Mouse (Mus musculus): Measurements from ENCODE around the gene Krtcap2. TPM values are rescaled to one million over a fixed set of nuclear protein-coding genes. Genes with fewer than 3 reads are reported as not detected.

The Krtcap2 gene
- polyA plus RNA-seq, 1 experiment from 2014 or later = 309 TPM

- H3K4me3 ChIP-seq (replicated peaks) = peak overlapping the region; percentile 21
- H3K4me2 ChIP-seq = peak overlapping the region; percentile 54
- 0 out of 2 replicates have a peak overlapping the region, but pooled peaks have one; percentile 4 for H3K9ac ChIP-seq
- H3K9me3 ChIP-seq (replicated peaks) = no peaks in the 10 kb centered on the region
- peaks cover 37% of the 10 kb centered on the region for H3K4me1 ChIP-seq
- WGBS = 1% methylated on average over 17 of the region's 17 CpGs
- H3K36me3 ChIP-seq = peaks cover 23% of the 10 kb centered on the region
- ATAC-seq (replicated peaks; ENCODE audit: low FRiP score) = peak; percentile 60
- 0 out of 2 replicates have a peak, but pooled peaks cover 4% of the 10 kb centered on the region for H3K27me3 ChIP-seq
- peak overlapping the region; percentile 68 for H3K27ac ChIP-seq
Observed at GRCm38 (mm10) chr3:89251365-89251895, 5.7 kb downstream of the Krtcap2 start.

GRCm38 (mm10) chr3:89254994-89255393, 9.2 kb downstream of the Krtcap2 start:
- no peak for ATAC-seq (replicated peaks; ENCODE audit: low FRiP score)
- Histone ChIP-seq H3K4me3 (replicated peaks) (no peak overlapping the region), H3K9me3 (replicated peaks) (no peaks in the 10 kb centered on the region), H3K4me1 (peaks cover 22% of the 10 kb centered on the region), H3K9ac (no peak overlapping the region), H3K27me3 (peaks cover 11% of the 10 kb centered on the region; the same call in 1 of the 2 replicates), H3K4me2 (no peak overlapping the region), H3K36me3 (no peaks in the 10 kb centered on the region), H3K27ac (no peak overlapping the region)
- 94% methylated on average over 5 of the region's 5 CpGs for WGBS

GRCm38 (mm10) chr3:89256177-89256576, 10.4 kb downstream of the Krtcap2 start:
- no peak for ATAC-seq (replicated peaks; ENCODE audit: low FRiP score)
- Histone ChIP-seq H3K9me3 (replicated peaks) (no peaks in the 10 kb centered on the region), H3K27ac (no peak overlapping the region), H3K4me2 (no peak overlapping the region), H3K36me3 (no peaks in the 10 kb centered on the region), H3K4me1 (peaks cover 12% of the 10 kb centered on the region), H3K27me3 (peaks cover 11% of the 10 kb centered on the region; the same call in 1 of the 2 replicates), H3K9ac (no peak overlapping the region), H3K4me3 (replicated peaks) (no peak overlapping the region)
- WGBS = 72% methylated on average over 5 of the region's 5 CpGs

DNA sequence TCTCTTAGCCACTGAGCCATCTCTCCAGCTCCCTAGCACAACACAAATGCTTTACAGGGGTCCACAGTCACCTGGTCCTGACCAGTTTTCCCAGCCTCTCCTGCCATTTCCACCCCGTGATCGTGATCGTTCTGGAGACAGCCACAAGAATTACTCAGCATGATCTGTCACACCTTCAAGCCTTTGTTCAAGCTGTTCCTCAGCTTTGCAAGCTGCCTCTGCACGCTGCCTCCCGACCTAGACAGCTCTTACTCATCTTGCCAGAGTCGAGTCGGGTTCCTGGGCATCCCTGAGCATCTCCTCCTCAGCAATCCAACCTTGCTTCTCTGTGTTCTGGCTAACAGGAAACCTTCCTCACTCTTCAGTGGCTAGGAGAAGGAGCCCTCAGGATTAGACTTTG, 13.3 kb downstream of the Krtcap2 start, which contains the start of gene Dpm3:
Gene Dpm3 (plus strand): TSS at position 283 of the 400 bp plus-strand sequence.
- Histone ChIP-seq H3K4me2 (no peak within 1 kb of the TSS), H3K4me3 (replicated peaks) (no peak within 1 kb of the TSS), H3K4me1 (no peaks in the 10 kb centered on the region), H3K9ac (no peak within 1 kb of the TSS), H3K36me3 (no peaks in the 10 kb centered on the region), H3K9me3 (replicated peaks) (no peaks in the 10 kb centered on the region), H3K27me3 (peaks cover 6% of the 10 kb centered on the region; the same call in 1 of the 2 replicates), H3K27ac (no peak within 1 kb of the TSS)
- 36% methylated on average over 7 of the region's 7 CpGs for WGBS
- no peak for ATAC-seq (replicated peaks; ENCODE audit: low FRiP score)

DNA sequence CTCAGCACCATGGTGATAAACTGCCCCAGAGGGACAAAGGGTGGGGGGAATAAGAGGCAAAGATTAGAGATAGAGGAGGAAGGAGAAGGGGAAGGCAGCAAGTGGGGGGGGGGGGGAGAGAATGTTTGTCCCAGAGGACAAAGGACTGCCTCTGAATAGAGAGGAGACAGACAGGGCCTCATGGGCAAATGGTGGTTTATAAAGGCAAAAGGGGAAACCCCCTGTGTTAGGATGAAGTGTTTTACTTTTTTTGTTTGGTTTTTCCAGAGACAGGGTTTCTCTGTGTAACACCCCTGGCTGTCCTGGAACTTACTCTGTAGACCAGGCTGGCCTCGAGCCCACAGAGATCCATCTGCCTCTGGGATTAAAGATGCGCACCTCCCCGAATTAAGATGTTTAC, 14.4 kb downstream of the Krtcap2 start:
- WGBS = 70% methylated on average over 3 of the region's 3 CpGs

GRCm38 (mm10) chr3:89262417-89262816, 16.7 kb downstream of the Krtcap2 start:
- 67% methylated on average over 10 of the region's 10 CpGs for WGBS
- no peaks in the 10 kb centered on the region for H3K9me3 ChIP-seq (replicated peaks)
- no peak overlapping the region for H3K4me3 ChIP-seq (replicated peaks)
- peaks cover 13% of the 10 kb centered on the region for H3K4me1 ChIP-seq
- H3K36me3 ChIP-seq = no peaks in the 10 kb centered on the region
- peak overlapping the region; percentile 41; the same call in 1 of the 2 replicates for H3K27ac ChIP-seq
- H3K4me2 ChIP-seq = no peak overlapping the region
- H3K27me3 ChIP-seq = peaks cover 2% of the 10 kb centered on the region; the same call in 1 of the 2 replicates
- H3K9ac ChIP-seq = peak overlapping the region; percentile 17; the same call in 1 of the 2 replicates
- ATAC-seq (replicated peaks; ENCODE audit: low FRiP score) = no peak

More for the DNA sequence above, 14.4 kb downstream of the Krtcap2 start:
- Histone ChIP-seq H3K27me3 (peaks cover 6% of the 10 kb centered on the region; the same call in 1 of the 2 replicates), H3K36me3 (no peaks in the 10 kb centered on the region), H3K4me3 (replicated peaks) (no peak overlapping the region), H3K4me2 (no peak overlapping the region), H3K4me1 (no peaks in the 10 kb centered on the region), H3K27ac (no peak overlapping the region), H3K9me3 (replicated peaks) (no peaks in the 10 kb centered on the region), H3K9ac (no peak overlapping the region)
- no peak for ATAC-seq (replicated peaks; ENCODE audit: low FRiP score)

DNA sequence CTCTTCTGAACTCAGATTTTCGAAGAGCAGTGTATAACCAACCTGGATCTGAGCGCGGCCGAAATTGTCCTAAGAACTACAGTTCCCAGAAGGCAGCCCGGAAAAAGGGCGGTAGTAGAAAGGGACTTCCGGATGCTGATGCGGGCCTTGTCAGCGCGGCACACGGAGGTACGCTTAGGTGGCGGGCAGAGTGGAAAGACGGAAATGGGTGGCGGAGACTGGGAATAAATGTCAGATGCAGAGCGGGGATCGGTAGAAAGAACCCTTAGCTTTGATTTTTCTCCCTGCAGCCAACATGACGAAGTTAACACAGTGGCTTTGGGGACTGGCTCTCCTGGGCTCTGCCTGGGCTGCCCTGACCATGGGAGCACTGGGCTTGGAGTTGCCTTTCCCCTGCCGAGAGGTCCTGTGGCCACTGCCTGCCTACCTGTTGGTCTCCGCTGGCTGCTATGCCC, 20.7 kb downstream of the Krtcap2 start:
- Histone ChIP-seq H3K4me3 (replicated peaks) (peak overlapping the region; percentile 82), H3K27me3 (no peaks in the 10 kb centered on the region), H3K36me3 (peaks cover 8% of the 10 kb centered on the region), H3K4me1 (peaks cover 44% of the 10 kb centered on the region), H3K4me2 (peak overlapping the region; percentile 82), H3K27ac (peak overlapping the region; percentile 86), H3K9ac (peak overlapping the region; percentile 90), H3K9me3 (replicated peaks) (no peaks in the 10 kb centered on the region)
- WGBS = under 1% methylated on average over 20 of the region's 20 CpGs
- ATAC-seq (replicated peaks; ENCODE audit: low FRiP score) = peak; percentile 80

DNA sequence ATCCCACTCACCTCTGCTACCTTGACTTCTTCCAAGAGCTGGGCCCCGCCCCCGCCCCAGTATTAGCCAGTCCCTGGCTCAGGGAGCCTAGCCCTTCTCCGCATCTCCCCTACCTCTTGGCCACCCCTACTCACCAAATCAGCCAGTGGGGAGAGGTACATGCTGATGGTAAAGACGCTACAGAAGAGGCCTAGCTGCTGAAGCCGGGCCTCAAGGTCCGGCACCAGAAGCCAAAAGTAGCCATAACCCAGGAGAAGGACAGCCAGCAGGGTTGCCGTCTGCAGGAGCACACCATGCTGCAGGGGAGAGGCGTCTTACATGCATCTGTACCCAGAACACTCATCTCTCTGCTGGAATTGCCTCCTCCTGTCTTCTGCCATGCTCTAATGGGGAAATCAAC, 23.1 kb downstream of the Krtcap2 start:
- 0 out of 2 replicates have a peak overlapping the region, but pooled peaks have one; percentile 5 for H3K4me3 ChIP-seq (replicated peaks)

GRCm38 (mm10) chr3:89270051-89270755, 24.4 kb downstream of the Krtcap2 start, which contains the start of gene Slc50a1:
TSS of gene Slc50a1 (minus strand) at chr3:89270570.
- peak; percentile 55 for ATAC-seq (replicated peaks; ENCODE audit: low FRiP score)
- peak within 1 kb of the TSS; percentile 57 for H3K4me3 ChIP-seq (replicated peaks)

More for the DNA sequence above, 23.1 kb downstream of the Krtcap2 start:
- H3K4me2 ChIP-seq = peak overlapping the region; percentile 78; the same call in 1 of the 2 replicates
- H3K9me3 ChIP-seq (replicated peaks) = no peaks in the 10 kb centered on the region
- 65% methylated on average over 8 of the region's 8 CpGs for WGBS
- peak overlapping the region; percentile 33; the same call in 1 of the 2 replicates for H3K9ac ChIP-seq
- no peaks in the 10 kb centered on the region for H3K27me3 ChIP-seq
- ATAC-seq (replicated peaks; ENCODE audit: low FRiP score) = no peak
- peaks cover 27% of the 10 kb centered on the region for H3K36me3 ChIP-seq
- H3K4me1 ChIP-seq = peaks cover 44% of the 10 kb centered on the region
- H3K27ac ChIP-seq = 0 out of 2 replicates have a peak overlapping the region, but pooled peaks have one; percentile 90

GRCm38 (mm10) chr3:89270891-89271290, 25.1 kb downstream of the Krtcap2 start:
- H3K9ac ChIP-seq = 0 out of 2 replicates have a peak overlapping the region, but pooled peaks have one; percentile 63
- peak overlapping the region; percentile 90 for H3K27ac ChIP-seq
- H3K4me1 ChIP-seq = peaks cover 43% of the 10 kb centered on the region
- H3K4me2 ChIP-seq = peak overlapping the region; percentile 78
- H3K9me3 ChIP-seq (replicated peaks) = no peaks in the 10 kb centered on the region
- peaks cover 46% of the 10 kb centered on the region for H3K36me3 ChIP-seq
- peak overlapping the region; percentile 57; the same call in 1 of the 2 replicates for H3K4me3 ChIP-seq (replicated peaks)
- 64% methylated on average over 6 of the region's 6 CpGs for WGBS
- H3K27me3 ChIP-seq = no peaks in the 10 kb centered on the region
- no peak for ATAC-seq (replicated peaks; ENCODE audit: low FRiP score)

More at GRCm38 (mm10) chr3:89270051-89270755, 24.4 kb downstream of the Krtcap2 start, which contains the start of gene Slc50a1:
- H3K27ac ChIP-seq = peak within 1 kb of the TSS; percentile 90
- H3K4me2 ChIP-seq = peak within 1 kb of the TSS; percentile 78
- H3K36me3 ChIP-seq = peaks cover 39% of the 10 kb centered on the region
- peaks cover 44% of the 10 kb centered on the region for H3K4me1 ChIP-seq
- 3% methylated on average over 39 of the region's 39 CpGs for WGBS
- no peaks in the 10 kb centered on the region for H3K9me3 ChIP-seq (replicated peaks)
- H3K27me3 ChIP-seq = no peaks in the 10 kb centered on the region
- H3K9ac ChIP-seq = peak within 1 kb of the TSS; percentile 63

- WGBS = 59% methylated on average over 6 of the region's 6 CpGs
- Histone ChIP-seq H3K9me3 (replicated peaks) (no peaks in the 10 kb centered on the region), H3K36me3 (peaks cover 50% of the 10 kb centered on the region), H3K9ac (no peak overlapping the region), H3K27me3 (no peaks in the 10 kb centered on the region), H3K4me2 (no peak overlapping the region), H3K27ac (no peak overlapping the region), H3K4me1 (peaks cover 46% of the 10 kb centered on the region), H3K4me3 (replicated peaks) (no peak overlapping the region)
- no peak for ATAC-seq (replicated peaks; ENCODE audit: low FRiP score)
Observed at GRCm38 (mm10) chr3:89271760-89272159, 26.0 kb downstream of the Krtcap2 start.

DNA sequence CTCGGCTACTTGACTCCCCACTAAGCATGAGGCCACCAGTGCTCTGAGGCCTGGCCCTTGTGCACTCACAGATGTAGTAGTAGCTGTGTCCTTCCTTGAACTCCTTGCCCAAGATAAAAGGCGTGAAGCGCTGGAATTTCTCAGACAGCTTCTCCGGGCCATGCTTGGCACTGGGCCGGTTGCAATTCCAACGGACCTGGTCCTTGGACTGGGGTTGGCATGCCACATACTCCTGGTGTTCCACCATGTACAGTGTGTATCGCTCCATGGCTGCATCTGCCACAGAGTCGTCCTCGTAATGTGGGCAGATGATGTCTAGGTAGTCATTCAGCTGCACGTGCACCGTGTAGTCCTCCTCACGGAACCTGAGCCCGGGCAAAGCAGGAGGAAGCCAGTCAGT, 30.3 kb downstream of the Krtcap2 start:
- Histone ChIP-seq H3K9me3 (replicated peaks) (no peaks in the 10 kb centered on the region), H3K4me3 (replicated peaks) (no peak overlapping the region), H3K36me3 (peaks cover 43% of the 10 kb centered on the region), H3K27ac (peak overlapping the region; percentile 95; the same call in 1 of the 2 replicates), H3K9ac (no peak overlapping the region), H3K27me3 (peaks cover 4% of the 10 kb centered on the region; the same call in 1 of the 2 replicates), H3K4me1 (peaks cover 49% of the 10 kb centered on the region), H3K4me2 (peak overlapping the region; percentile 96)
- WGBS = 90% methylated on average over 13 of the region's 13 CpGs
- no peak for ATAC-seq (replicated peaks; ENCODE audit: low FRiP score)

Data from kidney, embryonic 15.5 days (tissue).